Mouse (Mus musculus) MEL (cell line): ENCODE results near the gene Alox5.
A peak's percentile ranks its signal among the peaks of the same experiment; 100 is the strongest.

Source experiments
- CHD2 ChIP-seq: IDR thresholded peaks from 2 replicates; pipeline ENCODE4 v1.6.1; 2011; ENCODE audit warnings: low read length, improper control_type of control experiment
- CTCF ChIP-seq, 3 experiments: IDR thresholded peaks in 2 of 3; conservative IDR thresholded peaks in 1 of 3; 2 replicates each; pipeline ENCODE4 v1.5.1; 2011 to 2012; ENCODE audit warnings: low read length in 3 of 3, low read depth in 2 of 3, mild to moderate bottlenecking in 2 of 3, improper control_type of control experiment in 1 of 3, inconsistent platforms in 1 of 3, mixed read lengths in 1 of 3, moderate library complexity in 1 of 3; ENCODE audit not compliant: control insufficient read depth in 1 of 3, insufficient read depth in 1 of 3, poor library complexity in 1 of 3, severe bottlenecking in 1 of 3
- EP300 ChIP-seq, 2 experiments: IDR thresholded peaks; 2 replicates each; pipeline ENCODE4 v1.6.1; 2011; ENCODE audit warnings: improper control_type of control experiment in 2 of 2, low read length in 2 of 2, low read depth in 1 of 2, mild to moderate bottlenecking in 1 of 2
- GATA1 ChIP-seq: IDR thresholded peaks from 2 replicates; pipeline ENCODE4 v1.6.1; 2011; ENCODE audit warnings: low read depth, low read length, improper control_type of control experiment
- HCFC1 ChIP-seq: IDR thresholded peaks from 2 replicates; pipeline ENCODE4 v1.6.1; 2012; ENCODE audit warnings: low read depth, mild to moderate bottlenecking, inconsistent platforms, low read length, improper control_type of control experiment, moderate library complexity
- MEF2A ChIP-seq: IDR thresholded peaks from 2 replicates; pipeline ENCODE4 v1.6.1; 2014; ENCODE audit warnings: low read depth, mild to moderate bottlenecking, inconsistent platforms, low read length, improper control_type of control experiment; ENCODE audit not compliant: poor library complexity, insufficient replicate concordance, severe bottlenecking; ENCODE audit errors: extremely low read depth
- NRF1 ChIP-seq: IDR thresholded peaks from 2 replicates; pipeline ENCODE4 v1.6.1; 2014; ENCODE audit warnings: low read depth, mild to moderate bottlenecking, inconsistent platforms, low read length, improper control_type of control experiment, moderate library complexity; ENCODE audit not compliant: poor library complexity, insufficient read depth, severe bottlenecking
- POLR2A ChIP-seq, 2 experiments: IDR thresholded peaks; 2 replicates each; pipeline ENCODE4 v1.6.1; 2011 to 2012; ENCODE audit warnings: low read length in 2 of 2, mild to moderate bottlenecking in 2 of 2, control low read depth in 1 of 2, improper control_type of control experiment in 1 of 2, low read depth in 1 of 2, moderate library complexity in 1 of 2; ENCODE audit not compliant: control insufficient read depth in 1 of 2, insufficient read depth in 1 of 2, poor library complexity in 1 of 2
- SIN3A ChIP-seq: IDR thresholded peaks from 2 replicates; pipeline ENCODE4 v1.6.1; 2012; ENCODE audit warnings: low read length, improper control_type of control experiment, inconsistent platforms
- TCF12 ChIP-seq: IDR thresholded peaks from 2 replicates; pipeline ENCODE4 v1.6.1; 2014; ENCODE audit warnings: low read depth, mild to moderate bottlenecking, inconsistent platforms, low read length, improper control_type of control experiment, moderate library complexity
- USF1 ChIP-seq: IDR thresholded peaks from 2 replicates; pipeline ENCODE4 v1.6.1; 2014; ENCODE audit warnings: low read depth, mild to moderate bottlenecking, inconsistent platforms, low read length, improper control_type of control experiment, moderate library complexity
- ZC3H11A ChIP-seq: IDR thresholded peaks from 2 replicates; pipeline ENCODE4 v1.6.1; 2012; ENCODE audit warnings: low read depth, mild to moderate bottlenecking, inconsistent platforms, low read length, improper control_type of control experiment
- ZKSCAN1 ChIP-seq: IDR thresholded peaks from 2 replicates; pipeline ENCODE4 v1.6.1; 2012; ENCODE audit warnings: low read depth, mild to moderate bottlenecking, inconsistent platforms, low read length, improper control_type of control experiment, moderate library complexity
- ZMIZ1 ChIP-seq: IDR thresholded peaks from 2 replicates; pipeline ENCODE4 v1.6.1; 2012; ENCODE audit warnings: low read depth, mild to moderate bottlenecking, inconsistent platforms, low read length, improper control_type of control experiment, moderate library complexity

GRCm38 (mm10) chr6:116374618-116375017, 86.4 kb downstream of the Alox5 start:
- TF ChIP-seq NRF1 = no peak
- TF ChIP-seq CTCF (IDR thresholded peaks at IDR 0.05 in 2 of 3, conservative IDR thresholded peaks at IDR 0.05 in 1 of 3; ENCODE audit: control insufficient read depth in 1 of 3, insufficient read depth in 1 of 3, low read depth in 2 of 3, low read length in 3 of 3, poor library complexity in 1 of 3, severe bottlenecking in 1 of 3) = no peak
- TF ChIP-seq HCFC1 = no peak
- no peak for TF ChIP-seq MEF2A
- no peak for TF ChIP-seq TCF12
- no peak for TF ChIP-seq POLR2A (IDR thresholded peaks at IDR 0.05; ENCODE audit: control insufficient read depth in 1 of 2, insufficient read depth in 1 of 2, low read depth in 1 of 2, low read length in 2 of 2, poor library complexity in 1 of 2)
- no peak for TF ChIP-seq CHD2
- no peak for TF ChIP-seq ZC3H11A
- TF ChIP-seq USF1 = no peak
- TF ChIP-seq ZKSCAN1 = no peak
- no peak for TF ChIP-seq SIN3A
- TF ChIP-seq EP300 (IDR thresholded peaks at IDR 0.05; ENCODE audit: low read depth in 1 of 2, low read length in 2 of 2) = no peak
- TF ChIP-seq ZMIZ1 = no peak
- TF ChIP-seq GATA1 = peak; percentile 69
